Mouse (Mus musculus) lung, embryonic 16.5 days (tissue): ENCODE results near the gene Washc1. TPM values are rescaled to one million over a fixed set of nuclear protein-coding genes. Genes with fewer than 3 reads are reported as not detected.

ENCODE experiments used
- polyA plus RNA-seq: library from polyadenylated mRNA; unstranded; fragments of >200 nt; fragmentation: Nextera tagmentation; extraction: Ambion mirVana; gene quantifications from 2 replicates; pipeline ENCODE4 v1.2.1, GENCODE M21; 2015

Washc1 gene
- polyA plus RNA-seq, 1 experiment from 2014 or later = 38.6 TPM

Other genes with a start within 250 kb of the Washc1 start
- 95.4 and 101 TPM in 2 replicates for gene Ralbp1, start 225.7 kb upstream of the Washc1 start, polyA plus RNA-seq
- 126 and 129 TPM in 2 replicates for gene Twsg1, start 160.3 kb upstream of the Washc1 start, polyA plus RNA-seq
- gene Ankrd12, start 34.5 kb upstream of the Washc1 start, polyA plus RNA-seq = 20.7 and 20.9 TPM in 2 replicates
- 298 and 312 TPM in 2 replicates for gene Ndufv2, start 10.0 kb upstream of the Washc1 start, polyA plus RNA-seq
- gene Ddx11, start 12.0 kb downstream of the Washc1 start, polyA plus RNA-seq = 20.2 and 23.9 TPM in 2 replicates